Mouse (Mus musculus): Measurements from ENCODE around the gene Macf1.

The Macf1 gene

DNA sequence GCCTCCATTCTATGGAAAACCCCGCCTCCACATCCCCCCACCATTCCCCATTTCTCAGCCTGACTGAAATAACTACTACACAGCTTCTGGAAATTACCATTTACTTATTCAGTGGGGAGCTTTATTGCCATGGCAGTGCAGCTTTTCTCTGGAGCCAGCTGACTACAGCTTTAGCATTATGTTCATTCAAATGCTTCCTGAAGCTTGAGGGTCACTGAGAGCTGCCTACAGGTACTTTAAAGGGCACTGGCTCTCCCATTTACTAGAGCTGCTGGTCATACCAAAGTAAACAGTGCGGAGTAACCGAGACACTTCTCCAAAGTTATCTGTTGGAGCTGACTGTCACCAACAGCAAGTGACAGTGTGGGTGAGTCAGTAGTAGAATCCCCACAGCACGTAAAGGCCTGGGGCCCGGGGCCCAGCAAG, 89.8 kb downstream of the Macf1 start:
- DNase-seq (ENCODE audit: low spot score) = no peak

DNA sequence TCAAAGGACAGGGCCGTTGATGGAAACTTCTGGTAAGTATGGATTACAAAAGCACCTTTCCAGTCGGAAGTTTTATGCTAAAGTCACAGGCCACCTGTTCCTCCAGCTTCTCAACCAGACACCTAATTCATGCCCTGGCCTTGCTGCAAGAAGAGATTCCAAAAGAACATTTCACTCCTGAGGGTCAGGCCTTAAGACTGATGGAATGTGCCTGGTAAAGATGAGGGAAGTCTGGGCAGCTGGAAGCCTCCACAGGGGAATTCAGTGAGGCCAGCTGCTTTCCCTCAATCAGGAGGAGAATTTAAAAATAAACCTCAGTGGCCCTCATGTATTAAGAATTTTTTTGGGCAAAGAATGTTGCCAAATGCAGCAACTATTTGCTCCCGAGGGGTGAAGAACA, 90.5 kb downstream of the Macf1 start:
- DNase-seq (ENCODE audit: low spot score) = no peak

DNA sequence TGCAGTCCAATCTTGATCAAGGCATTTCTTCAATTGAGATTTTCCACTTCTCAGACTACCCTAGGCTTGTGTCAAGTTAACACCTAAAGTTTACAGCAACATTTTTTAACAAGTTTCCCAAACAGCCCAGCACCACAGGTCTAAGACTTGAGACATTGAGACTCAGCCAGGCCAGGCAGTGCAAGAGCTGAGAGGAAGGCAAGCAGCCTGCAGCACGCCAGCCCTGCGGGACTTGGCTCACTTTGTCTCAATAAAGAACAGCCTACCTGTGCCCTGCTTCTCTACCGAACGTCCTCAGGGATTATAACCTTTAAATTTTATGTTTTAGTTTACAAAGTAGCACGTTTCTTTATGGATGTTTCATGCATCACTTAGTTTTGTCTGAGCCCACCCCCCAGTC, 92.1 kb downstream of the Macf1 start:
- DNase-seq (ENCODE audit: low spot score) = no peak

DNA sequence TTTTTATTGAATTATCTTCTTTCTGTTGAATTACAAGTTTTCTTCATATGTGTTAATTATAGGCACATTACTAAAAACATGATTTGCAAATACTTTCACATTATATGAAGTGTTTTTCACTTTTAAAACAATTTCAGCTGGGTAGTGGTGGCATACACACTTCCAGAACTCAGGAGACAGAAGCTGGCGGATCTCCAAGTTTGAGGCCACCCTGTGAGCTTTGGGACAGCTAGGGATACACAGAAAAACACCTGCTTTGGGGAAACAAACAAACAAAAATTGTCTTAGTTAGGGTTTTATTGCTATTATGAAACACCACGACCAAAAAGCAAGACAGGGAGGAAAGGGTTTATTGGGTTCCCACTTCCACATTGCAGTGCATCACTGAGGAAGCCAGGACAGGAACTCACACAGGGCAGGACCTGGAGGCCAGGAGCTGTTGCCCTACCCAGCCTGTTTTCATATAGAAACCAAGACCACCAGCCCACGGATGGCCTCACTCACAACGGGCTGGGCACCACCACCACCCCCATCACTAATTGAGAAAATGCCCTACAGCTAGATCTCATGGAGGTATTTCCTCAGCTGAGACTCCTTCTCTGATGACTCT, 93.0 kb downstream of the Macf1 start:
- no peak for DNase-seq (ENCODE audit: low spot score)

GRCm38 (mm10) chr4:123589496-123589895, 94.7 kb downstream of the Macf1 start:
- DNase-seq (ENCODE audit: low spot score) = no peak

DNA sequence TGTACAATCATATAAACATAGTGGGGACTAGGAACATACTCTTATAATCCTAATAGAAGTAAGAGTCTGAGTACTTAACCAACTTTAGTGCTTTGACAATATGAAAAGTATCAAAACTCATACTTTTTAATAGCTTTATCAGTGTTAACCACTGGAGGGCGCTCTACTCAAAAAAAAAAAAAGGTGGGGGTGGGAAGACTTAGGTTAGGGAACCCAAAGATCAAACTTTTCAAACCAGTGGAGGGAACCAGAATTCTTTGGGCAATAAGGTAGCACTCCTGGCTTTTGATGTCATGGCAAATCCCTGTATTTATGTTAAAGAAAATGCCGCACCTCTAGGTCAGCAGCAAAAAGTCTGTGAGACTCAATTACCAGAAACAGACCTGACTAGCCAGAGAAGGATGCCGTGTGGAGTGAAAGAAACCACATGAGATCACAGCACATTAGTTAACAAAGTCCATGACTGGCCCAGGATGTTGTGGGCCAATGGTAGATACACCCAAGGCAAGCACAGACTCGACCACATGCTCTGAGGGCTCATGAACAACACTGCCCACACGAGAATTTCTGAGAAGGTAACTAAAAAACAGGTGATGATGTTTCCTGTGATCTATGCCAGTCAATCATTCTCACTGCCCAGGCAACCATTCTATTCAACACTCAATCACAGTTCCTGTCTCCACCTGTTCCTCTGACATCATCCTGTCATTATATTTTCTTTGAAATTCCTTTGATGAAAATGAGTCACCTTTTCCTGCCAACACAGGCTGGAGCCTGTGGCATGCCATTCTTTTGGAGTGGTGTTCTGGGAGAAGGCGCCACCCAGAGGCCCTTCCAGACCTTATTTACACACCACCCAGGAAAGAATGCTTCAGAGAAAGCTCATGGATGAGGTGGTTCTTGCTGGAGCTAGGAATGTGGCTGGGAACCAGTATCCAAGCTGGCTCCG, 95.5 kb downstream of the Macf1 start:
- no peak for DNase-seq (ENCODE audit: low spot score)

DNA sequence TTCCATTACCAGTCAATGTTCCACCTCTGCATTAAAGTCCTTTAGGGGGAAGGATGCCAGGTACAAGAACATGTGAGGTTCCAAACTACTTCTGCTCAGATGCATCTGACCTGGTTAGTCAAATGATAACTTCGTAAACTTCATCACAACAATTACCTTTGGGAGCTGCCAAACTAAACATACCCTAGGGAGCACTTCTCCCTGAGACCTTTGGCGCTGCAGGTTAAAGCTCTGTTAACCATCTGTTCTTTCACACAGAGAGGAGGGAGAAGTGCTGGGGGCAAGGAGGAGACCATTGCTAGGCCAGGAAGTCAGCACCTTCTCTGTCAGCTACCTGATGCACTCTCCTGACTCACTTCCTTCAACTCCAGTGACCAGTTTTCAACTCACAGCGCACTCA, 96.5 kb downstream of the Macf1 start:
- DNase-seq (ENCODE audit: low spot score) = no peak

- no peak for DNase-seq (ENCODE audit: low spot score)
Observed at GRCm38 (mm10) chr4:123584720-123585093, 99.5 kb downstream of the Macf1 start.

GRCm38 (mm10) chr4:123584084-123584719, 100.0 kb downstream of the Macf1 start:
- DNase-seq (ENCODE audit: low spot score) = no peak

- DNase-seq (ENCODE audit: low spot score) = no peak
Observed at GRCm38 (mm10) chr4:123577469-123578088, 106.6 kb downstream of the Macf1 start.

GRCm38 (mm10) chr4:123572434-123573336, 111.5 kb downstream of the Macf1 start:
- peak; percentile 46 for DNase-seq (ENCODE audit: low spot score)

DNA sequence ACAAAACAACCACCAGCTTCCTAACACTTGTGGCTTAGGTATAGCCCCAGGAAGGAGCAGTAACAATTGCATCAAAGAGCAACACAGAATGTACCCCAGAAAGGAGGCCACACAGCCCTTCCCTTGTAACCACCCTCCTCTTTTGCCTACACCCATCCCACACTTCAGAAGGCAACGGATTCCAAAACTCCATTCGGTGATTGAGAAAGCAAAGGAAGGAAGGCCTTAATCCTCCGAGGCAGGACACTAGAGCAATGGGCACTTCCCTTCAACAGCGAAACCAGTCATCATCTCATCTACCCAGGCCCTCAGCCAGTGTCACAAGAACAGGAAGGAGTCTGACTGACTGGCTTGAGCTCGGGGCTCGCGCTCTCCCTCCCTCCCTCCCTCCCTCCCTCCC, 112.3 kb downstream of the Macf1 start:
- DNase-seq (ENCODE audit: low spot score) = peak; percentile 59

GRCm38 (mm10) chr4:123565291-123565861, 118.8 kb downstream of the Macf1 start:
- DNase-seq (ENCODE audit: low spot score) = no peak

DNA sequence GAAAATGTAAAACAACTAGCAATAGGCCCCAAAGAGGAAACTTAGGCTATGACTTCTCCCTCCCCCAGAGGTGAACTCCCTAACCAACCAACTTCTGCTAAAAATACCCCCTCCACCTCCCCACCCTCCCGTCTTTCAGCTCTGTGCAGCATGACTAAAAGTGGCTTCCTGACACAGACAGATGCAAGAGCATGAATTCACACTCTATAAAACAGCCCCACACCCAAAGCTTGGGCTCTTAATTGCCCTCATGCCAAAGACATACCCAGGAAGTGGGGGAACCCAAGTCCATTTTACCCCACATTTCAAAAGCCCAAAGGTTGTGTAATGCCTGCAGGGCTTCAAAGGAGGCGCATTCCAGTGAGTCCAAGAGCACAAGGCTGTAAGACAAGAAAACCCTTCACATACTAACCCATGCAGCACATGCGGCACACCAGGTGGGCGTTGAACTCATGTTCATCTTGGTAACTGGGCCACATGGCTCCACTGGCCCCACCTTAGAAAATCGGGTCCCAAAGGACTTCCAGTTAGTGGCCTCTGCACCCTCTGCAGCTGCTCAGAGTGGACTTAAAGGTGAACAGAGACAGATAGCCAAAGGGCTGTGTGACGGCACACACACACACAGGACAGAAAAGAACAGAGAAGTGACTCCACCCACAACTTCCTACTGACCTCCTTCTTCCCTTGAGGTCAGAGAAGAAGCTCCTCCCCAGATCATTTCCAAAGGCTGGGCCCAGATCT, 119.9 kb downstream of the Macf1 start:
- DNase-seq (ENCODE audit: low spot score) = no peak

DNA sequence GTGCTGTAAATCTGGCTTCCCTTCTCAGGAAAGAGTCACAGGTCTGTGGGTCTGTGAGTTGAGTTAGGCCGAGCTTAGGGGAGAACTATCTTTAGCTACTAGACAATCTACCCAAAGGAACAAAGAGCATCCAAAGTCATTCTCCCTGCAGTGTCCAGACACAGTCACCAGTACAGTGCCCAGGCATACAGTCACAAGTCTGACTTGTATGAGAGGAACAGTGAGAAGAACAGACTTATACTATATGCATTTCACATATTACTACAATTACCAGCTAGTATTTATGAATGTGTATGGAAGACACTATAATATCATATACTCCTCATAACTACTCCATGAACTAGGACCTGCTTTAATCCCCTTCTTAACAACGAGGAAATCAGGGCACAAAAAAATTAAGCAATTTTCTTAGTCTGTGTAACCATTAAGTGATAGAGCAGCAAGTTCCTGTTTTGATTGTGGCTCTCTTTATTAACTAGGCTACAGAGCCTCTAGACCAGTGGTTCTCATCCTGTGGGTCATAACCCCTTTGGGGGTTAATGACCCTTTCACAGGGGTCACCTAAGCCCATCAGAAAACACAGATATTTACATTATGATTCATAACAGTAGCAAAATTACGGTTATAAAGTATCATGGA, 121.9 kb downstream of the Macf1 start:
- DNase-seq (ENCODE audit: low spot score) = no peak

DNA sequence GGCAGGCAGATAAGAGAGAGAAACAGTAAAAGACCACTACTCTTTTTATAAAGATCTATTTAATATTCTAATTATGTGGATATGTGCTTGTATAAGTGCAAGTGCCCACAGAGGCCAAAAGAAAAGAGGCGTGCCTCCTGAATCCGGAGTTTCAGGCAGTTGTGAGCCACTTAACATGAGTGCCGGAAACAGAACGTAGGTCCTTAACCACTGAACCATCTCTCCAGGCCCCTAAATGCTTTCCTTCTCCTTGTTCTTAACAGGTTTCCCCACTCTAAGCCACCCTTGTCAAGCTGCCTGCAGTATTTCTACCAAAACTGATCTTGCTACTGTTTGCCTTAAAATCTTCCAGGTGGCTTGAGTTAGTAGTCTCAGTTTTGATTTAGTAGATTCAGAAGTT, 123.3 kb downstream of the Macf1 start:
- DNase-seq (ENCODE audit: low spot score) = no peak

- DNase-seq (ENCODE audit: low spot score) = no peak
Observed at GRCm38 (mm10) chr4:123558496-123558895, 125.7 kb downstream of the Macf1 start.

- DNase-seq (ENCODE audit: low spot score) = no peak
Observed at GRCm38 (mm10) chr4:123555251-123555650, 128.9 kb downstream of the Macf1 start.

DNA sequence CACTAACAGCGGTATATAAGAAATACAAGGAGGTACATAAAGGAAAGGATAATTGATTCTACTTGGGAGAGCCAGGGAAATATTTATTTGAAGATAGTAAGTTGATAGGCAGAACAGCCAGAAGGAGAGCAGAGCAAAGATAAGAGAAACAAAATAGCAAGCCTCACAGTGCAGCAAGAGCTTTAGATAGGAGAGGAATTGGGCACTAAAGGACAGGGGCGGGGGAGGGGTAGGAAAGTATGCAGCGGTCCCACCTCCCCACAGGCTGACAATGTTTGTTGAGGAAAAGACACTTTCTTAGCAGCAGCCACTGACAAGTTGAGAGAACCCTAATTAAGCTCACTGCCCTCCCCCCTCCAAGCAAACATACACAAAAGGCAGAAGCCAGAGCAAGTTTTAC, 131.5 kb downstream of the Macf1 start:
- no peak for DNase-seq (ENCODE audit: low spot score)

GRCm38 (mm10) chr4:123548317-123548716, 135.8 kb downstream of the Macf1 start:
- no peak for DNase-seq (ENCODE audit: low spot score)

Measured in layer of hippocampus, adult 11-12 months (tissue).